Mouse (Mus musculus) heart, embryonic 14.5 days (tissue): ENCODE results near the gene Phlpp2. TPM values are rescaled to one million over a fixed set of nuclear protein-coding genes. Genes with fewer than 3 reads are reported as not detected.

Source experiments
- ATAC-seq: fragments of 200-750 bp; cut with Nextera tagmentation; 2 replicates; pipeline ENCODE4 v1.8.0; 2017; ENCODE audit warnings: low read depth, moderate TSS enrichment; ENCODE audit not compliant: insufficient number of reproducible peaks, insufficient read depth, low FRiP score
- H3K27ac ChIP-seq, 2 experiments: fragments of 200-500 bp in 1 of 2; fragments of 300-500 bp in 1 of 2; sonication (generic) in 1 of 2; replicated peaks in 1 of 2; 2 replicates each; pipeline ENCODE4 v1.5.1; 2012 to 2014; ENCODE audit warnings: low read depth in 2 of 2, low read length in 2 of 2, control low read depth in 1 of 2, mild to moderate bottlenecking in 1 of 2, mixed read lengths in 1 of 2; ENCODE audit not compliant: control insufficient read depth in 1 of 2, insufficient read depth in 1 of 2
- H3K27me3 ChIP-seq: fragments of 300-500 bp; sonication (generic); 2 replicates; pipeline ENCODE4 v1.6.1; 2014; ENCODE audit warnings: mild to moderate bottlenecking, low read length, control low read depth; ENCODE audit not compliant: control insufficient read depth, insufficient read depth
- H3K36me3 ChIP-seq: fragments of 300-500 bp; sonication (generic); 2 replicates; pipeline ENCODE4 v1.6.1; 2014; ENCODE audit warnings: mild to moderate bottlenecking, control low read depth, low read length, mixed read lengths; ENCODE audit not compliant: control insufficient read depth, insufficient read depth
- H3K4me1 ChIP-seq, 2 experiments: fragments of 200-500 bp in 1 of 2; fragments of 300-500 bp in 1 of 2; sonication (generic) in 1 of 2; 2 replicates each; pipeline ENCODE4 v1.6.1; 2012 to 2014; ENCODE audit warnings: low read length in 2 of 2, control low read depth in 1 of 2, mixed read lengths in 1 of 2; ENCODE audit not compliant: control insufficient read depth in 2 of 2, insufficient read depth in 2 of 2
- H3K4me2 ChIP-seq: fragments of 300-500 bp; sonication (generic); 2 replicates; pipeline ENCODE4 v1.6.1; 2014; ENCODE audit warnings: mild to moderate bottlenecking, low read length
- H3K4me3 ChIP-seq, 2 experiments: fragments of 200-500 bp in 1 of 2; fragments of 300-500 bp in 1 of 2; sonication (generic) in 1 of 2; 2 replicates each; pipeline ENCODE4 v1.5.1; 2012 to 2014; ENCODE audit warnings: low read length in 2 of 2, mild to moderate bottlenecking in 2 of 2, control low read depth in 1 of 2, low read depth in 1 of 2, moderate library complexity in 1 of 2; ENCODE audit not compliant: control insufficient read depth in 1 of 2, insufficient read depth in 1 of 2
- H3K9ac ChIP-seq: fragments of 300-500 bp; sonication (generic); 2 replicates; pipeline ENCODE4 v1.6.1; 2014; ENCODE audit warnings: mild to moderate bottlenecking, low read length
- H3K9me3 ChIP-seq: fragments of 300-500 bp; sonication (generic); 2 replicates; pipeline ENCODE4 v1.6.1; 2016; ENCODE audit warnings: low read length, control low read depth; ENCODE audit not compliant: control insufficient read depth
- WGBS: fragments of 180-500 bp; shearing (Covaris S2); extraction: QIAGEN DNeasy Blood & Tissue Kit; methylation state at CpG from one replicate; pipeline ENCODE4 v1.1.7; 2014; 5-methylcytosine and 5-hydroxymethylcytosine counted together
- polyA plus RNA-seq: library from polyadenylated mRNA; unstranded; fragments of >200 nt; fragmentation: Nextera tagmentation; extraction: Ambion mirVana; gene quantifications from 2 replicates; pipeline ENCODE4 v1.2.1, GENCODE M21; 2014

Gene Phlpp2
- polyA plus RNA-seq, 1 experiment from 2014 or later = 2.0 TPM

- no peak overlapping the region for H3K4me2 ChIP-seq
- no peaks in the 10 kb centered on the region for H3K27me3 ChIP-seq
- no peak overlapping the region for H3K27ac ChIP-seq
- peaks cover 3% of the 10 kb centered on the region in 2 experiments; a peak in 2 of 4 replicates for H3K4me1 ChIP-seq
- no peak overlapping the region for H3K4me3 ChIP-seq
- no peaks in the 10 kb centered on the region for H3K9me3 ChIP-seq
- no peaks in the 10 kb centered on the region for H3K36me3 ChIP-seq
- ATAC-seq = no peak
- 71% methylated on average over 15 of the region's 15 CpGs for WGBS
- no peak overlapping the region for H3K9ac ChIP-seq
Measured at GRCm38 (mm10) chr8:109982386-109983105, 114.2 kb downstream of the Phlpp2 start.

GRCm38 (mm10) chr8:109983944-109984343, 115.6 kb downstream of the Phlpp2 start:
- Histone ChIP-seq H3K4me3 (no peak overlapping the region), H3K36me3 (no peaks in the 10 kb centered on the region), H3K27ac (no peak overlapping the region), H3K9ac (no peak overlapping the region), H3K27me3 (no peaks in the 10 kb centered on the region), H3K9me3 (no peaks in the 10 kb centered on the region), H3K4me1 (peaks cover 3% of the 10 kb centered on the region in 2 experiments; a peak in 2 of 4 replicates), H3K4me2 (no peak overlapping the region)
- ATAC-seq = no peak
- WGBS = 36% methylated on average over 5 of the region's 5 CpGs

- no peaks in the 10 kb centered on the region for H3K27me3 ChIP-seq
- ATAC-seq = no peak
- H3K9me3 ChIP-seq = no peaks in the 10 kb centered on the region
- no peak overlapping the region for H3K9ac ChIP-seq
- H3K4me1 ChIP-seq = peaks cover 3% of the 10 kb centered on the region in 2 experiments; a peak in 2 of 4 replicates
- no peak overlapping the region for H3K27ac ChIP-seq
- no peak overlapping the region for H3K4me3 ChIP-seq
- WGBS = 54% methylated on average over 7 of the region's 7 CpGs
- H3K36me3 ChIP-seq = no peaks in the 10 kb centered on the region
- no peak overlapping the region for H3K4me2 ChIP-seq
Measured at GRCm38 (mm10) chr8:109986384-109986783, 118.0 kb downstream of the Phlpp2 start.

- Histone ChIP-seq H3K4me1 (peaks cover 3% of the 10 kb centered on the region in 2 experiments; a peak in 2 of 4 replicates), H3K9ac (no peak overlapping the region), H3K27ac (no peak overlapping the region), H3K4me3 (no peak overlapping the region), H3K9me3 (no peaks in the 10 kb centered on the region), H3K4me2 (no peak overlapping the region), H3K36me3 (no peaks in the 10 kb centered on the region), H3K27me3 (no peaks in the 10 kb centered on the region; the same call in 1 of the 2 replicates)
- 58% methylated on average over 7 of the region's 7 CpGs for WGBS
- ATAC-seq = no peak
Measured at GRCm38 (mm10) chr8:109987776-109988175, 119.4 kb downstream of the Phlpp2 start.

- Histone ChIP-seq H3K4me1 (no peaks in the 10 kb centered on the region), H3K9ac (no peak overlapping the region), H3K9me3 (no peaks in the 10 kb centered on the region), H3K4me2 (no peak overlapping the region), H3K36me3 (no peaks in the 10 kb centered on the region), H3K27me3 (no peaks in the 10 kb centered on the region; the same call in 1 of the 2 replicates), H3K27ac (no peak overlapping the region), H3K4me3 (no peak overlapping the region)
- 85% methylated on average over 8 of the region's 8 CpGs for WGBS
- ATAC-seq = no peak
Measured at GRCm38 (mm10) chr8:109989151-109989550, 120.8 kb downstream of the Phlpp2 start.

- Histone ChIP-seq H3K4me2 (no peak within 1 kb of the TSS), H3K9ac (no peak within 1 kb of the TSS), H3K4me1 (no peaks in the 10 kb centered on the region), H3K4me3 (no peak within 1 kb of the TSS), H3K9me3 (no peaks in the 10 kb centered on the region), H3K27ac (no peak within 1 kb of the TSS), H3K36me3 (no peaks in the 10 kb centered on the region), H3K27me3 (no peaks in the 10 kb centered on the region; the same call in 1 of the 2 replicates)
- no peak for ATAC-seq
- 74% methylated on average over 8 of the region's 8 CpGs for WGBS
Measured at GRCm38 (mm10) chr8:109990224-109990623, 121.9 kb downstream of the Phlpp2 start, which contains the start of gene Tat. TSS of gene Tat (plus strand) at chr8:109990437.

- Histone ChIP-seq H3K9me3 (no peaks in the 10 kb centered on the region), H3K4me2 (no peak overlapping the region), H3K36me3 (no peaks in the 10 kb centered on the region), H3K4me1 (no peaks in the 10 kb centered on the region), H3K4me3 (no peak overlapping the region), H3K9ac (no peak overlapping the region), H3K27me3 (no peaks in the 10 kb centered on the region; the same call in 1 of the 2 replicates), H3K27ac (no peak overlapping the region)
- WGBS = 72% methylated on average over 5 of the region's 5 CpGs
- no peak for ATAC-seq
Measured at GRCm38 (mm10) chr8:109992166-109992565, 123.8 kb downstream of the Phlpp2 start.
